Mouse (Mus musculus) large intestine, adult 2 months (tissue): ENCODE data around the gene Zfp131. TPM values are rescaled to one million over a fixed set of nuclear protein-coding genes. Genes with fewer than 3 reads are reported as not detected.
"Not testable (repeated sequence)": the region's sequence is repeated elsewhere in the genome, so short reads cannot be mapped to it uniquely, and the experiment has no call there.

Experiments
- DNase-seq: peaks from one replicate; pipeline ENCODE4 v3.0.0-alpha.2; 2012; ENCODE audit warnings: low read depth, low spot score
- WGBS: fragments of 180-500 bp; shearing (Covaris S2); methylation state at CpG from one replicate; pipeline ENCODE4 v1.1.7; 2018; 5-methylcytosine and 5-hydroxymethylcytosine counted together
- polyA plus RNA-seq: library from polyadenylated mRNA; depleted of rRNA; stranded (reverse); fragments of >200 nt; gene quantifications from 2 replicates; pipeline ENCODE4 v1.2.3, GENCODE M21; 2012; rRNA removed

The Zfp131 gene
- 2.7 and 5.8 TPM in 2 replicates for polyA plus RNA-seq

DNA sequence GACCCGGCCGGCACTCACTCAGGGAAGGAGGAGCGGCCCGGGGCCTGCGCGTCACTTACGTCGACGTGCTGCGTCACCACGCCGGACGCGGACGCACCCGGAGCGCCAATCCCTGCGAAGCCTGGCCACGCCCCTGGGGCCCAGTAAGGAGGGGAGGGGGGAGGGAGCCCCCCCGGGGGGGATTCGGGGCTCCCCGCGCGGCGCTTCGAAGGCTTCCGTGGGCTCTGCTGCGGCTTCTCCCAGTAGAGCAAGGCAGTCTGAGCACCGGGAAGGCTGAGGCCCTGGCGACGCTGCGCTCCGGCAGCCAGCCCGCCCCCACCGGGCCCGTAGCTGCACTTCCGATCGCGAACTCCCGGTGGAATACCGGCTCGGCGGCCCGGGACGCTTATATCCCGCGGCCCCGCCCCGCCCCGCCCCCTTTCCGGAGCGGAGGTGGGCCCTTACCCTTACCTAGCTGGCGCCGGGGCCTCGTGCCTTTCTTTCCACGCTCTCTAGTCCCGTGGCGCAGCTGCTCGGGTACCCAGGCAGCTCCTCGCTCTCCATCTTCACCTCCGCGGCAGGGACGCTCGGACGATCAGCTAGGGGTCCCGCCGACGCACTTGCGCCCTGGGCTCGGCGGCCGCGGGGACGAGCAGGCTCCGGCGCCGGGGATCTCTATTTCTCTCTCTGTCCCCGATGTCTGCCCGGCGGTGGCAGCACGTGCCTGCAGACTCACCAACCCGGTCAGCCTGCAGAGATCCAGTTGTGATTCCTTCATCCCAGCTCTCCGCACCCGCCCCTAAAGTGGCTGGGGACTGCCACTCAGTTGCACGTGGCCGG is at the start of gene Zfp131:
Gene Zfp131, minus strand, starts transcription at position 129 of the 819 bp plus-strand sequence.
- under 1% methylated on average over 84 of the region's 86 CpGs for WGBS
- DNase-seq, result peak; percentile 61

DNA sequence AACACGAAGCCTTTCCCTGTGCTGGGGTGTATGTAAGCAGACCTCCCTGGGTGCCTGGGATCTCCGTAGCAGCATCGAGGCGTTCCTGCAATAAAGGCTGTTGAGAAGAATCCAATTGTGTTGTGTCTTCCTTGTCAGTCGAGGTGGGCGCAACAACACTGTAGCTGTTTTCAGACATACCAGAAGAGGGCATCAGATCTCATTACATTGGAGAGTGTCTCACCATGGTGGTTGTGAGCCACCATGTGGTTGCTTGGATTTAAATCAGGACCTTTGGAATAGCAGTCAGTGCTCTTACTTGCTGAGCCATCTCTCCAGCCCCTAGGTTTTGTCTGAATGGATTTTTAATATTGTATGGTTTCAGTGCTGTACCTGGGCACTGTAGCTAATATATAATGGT is 49.3 kb upstream of the Zfp131 start:
- DNase-seq, result not testable (repeated sequence)
- WGBS, result 33% methylated on average over 6 of the region's 6 CpGs

DNA sequence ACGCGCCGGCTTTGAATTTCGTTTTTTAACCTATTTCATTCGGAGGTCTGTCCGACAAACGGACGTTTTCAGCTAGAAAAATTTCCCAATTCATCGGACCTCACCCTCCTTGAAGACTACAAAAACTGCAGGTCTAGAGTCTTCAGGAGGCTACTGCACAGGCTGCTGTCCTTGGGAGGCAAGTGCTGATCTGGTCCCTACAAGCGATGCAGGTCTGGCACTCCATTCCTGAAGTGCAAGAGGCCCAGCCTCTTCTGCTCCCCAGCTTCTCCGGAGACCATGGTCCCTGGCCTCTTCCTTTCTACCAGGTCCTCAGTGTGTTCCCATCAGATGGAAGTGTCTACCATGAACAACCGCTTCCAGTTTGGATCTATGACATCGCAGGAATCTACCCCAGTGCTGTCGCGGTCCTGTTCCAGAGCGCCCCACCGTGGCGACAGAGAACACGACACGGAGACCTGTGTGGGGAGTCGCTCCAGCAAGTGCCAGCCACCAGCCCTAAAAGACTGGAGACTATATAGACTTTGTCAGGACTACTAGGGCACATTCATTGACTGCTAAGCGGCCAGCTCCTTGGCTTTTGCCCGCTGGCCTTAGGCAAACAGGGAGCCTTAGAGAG is 47.1 kb upstream of the Zfp131 start:
- not testable (repeated sequence) for DNase-seq

DNA sequence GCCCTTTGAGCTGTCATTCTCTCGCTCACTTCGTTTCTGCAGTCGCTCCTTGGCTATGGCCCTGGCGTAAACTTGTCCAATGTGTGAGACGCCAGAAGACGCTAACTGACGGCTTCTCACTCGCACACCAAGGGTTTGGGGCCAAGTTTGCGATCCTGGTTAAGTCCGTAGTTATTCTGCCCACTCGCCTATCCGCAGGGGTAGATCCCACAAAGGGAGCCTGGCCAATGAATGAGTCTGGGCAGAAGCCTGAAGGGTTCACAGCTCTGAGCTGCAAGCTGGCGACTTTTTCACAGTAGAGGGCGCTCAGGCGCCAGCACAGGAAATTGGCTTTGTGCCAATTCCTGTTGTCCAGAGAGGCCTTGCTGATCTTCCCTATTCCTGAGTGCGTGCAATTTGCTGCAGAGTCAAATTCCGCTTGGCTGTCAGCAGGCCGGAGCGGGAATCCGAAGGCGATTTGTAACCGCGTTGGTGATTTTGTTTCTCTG is 45.7 kb upstream of the Zfp131 start:
- not testable (repeated sequence) for DNase-seq

More for the DNA sequence above, 47.1 kb upstream of the Zfp131 start:
- WGBS, result 14% methylated on average over 14 of the region's 23 CpGs

DNA sequence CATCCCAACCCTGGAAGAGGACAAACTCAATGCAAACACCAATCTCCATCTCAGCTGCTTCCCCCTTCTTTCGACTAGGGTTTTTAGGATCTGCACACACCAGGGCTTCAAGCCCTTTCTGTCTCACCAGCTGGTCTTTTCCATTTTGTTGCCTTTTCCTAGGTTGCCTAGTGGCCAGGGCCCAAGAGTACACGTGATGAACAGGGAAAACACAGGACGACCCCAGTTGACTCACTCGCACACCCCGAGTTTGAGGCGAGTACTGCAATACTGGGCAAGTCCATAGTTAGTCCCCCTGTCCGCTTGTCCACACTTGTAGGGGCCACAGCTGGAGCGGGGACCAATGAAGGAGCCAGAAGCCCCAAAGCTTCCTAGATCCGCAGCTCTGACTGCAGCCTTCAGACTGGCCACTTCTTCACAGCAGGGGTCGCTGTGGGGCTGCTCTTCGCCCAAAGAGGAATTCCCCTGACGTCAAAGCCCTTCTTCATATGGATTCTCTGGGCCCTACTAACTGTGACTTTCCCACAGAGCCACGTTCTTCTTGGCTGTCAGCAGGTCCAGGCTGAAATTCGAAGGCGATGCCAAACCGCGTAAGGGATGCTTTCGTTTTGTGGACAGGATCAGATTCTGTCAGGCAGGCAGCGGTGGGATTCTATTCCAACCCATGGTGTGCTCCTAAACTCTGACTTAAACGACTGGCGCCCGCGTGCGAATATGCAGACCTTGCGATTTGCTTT is 44.8 kb upstream of the Zfp131 start, which contains the start of gene D13Ertd608e:
Gene D13Ertd608e, plus strand, starts transcription at position 687 of the 737 bp plus-strand sequence.
- not testable (repeated sequence) for DNase-seq
- WGBS, result 11% methylated on average over 19 of the region's 25 CpGs

More for the DNA sequence above, 45.7 kb upstream of the Zfp131 start:
- WGBS, result 8% methylated on average over 23 of the region's 23 CpGs

DNA sequence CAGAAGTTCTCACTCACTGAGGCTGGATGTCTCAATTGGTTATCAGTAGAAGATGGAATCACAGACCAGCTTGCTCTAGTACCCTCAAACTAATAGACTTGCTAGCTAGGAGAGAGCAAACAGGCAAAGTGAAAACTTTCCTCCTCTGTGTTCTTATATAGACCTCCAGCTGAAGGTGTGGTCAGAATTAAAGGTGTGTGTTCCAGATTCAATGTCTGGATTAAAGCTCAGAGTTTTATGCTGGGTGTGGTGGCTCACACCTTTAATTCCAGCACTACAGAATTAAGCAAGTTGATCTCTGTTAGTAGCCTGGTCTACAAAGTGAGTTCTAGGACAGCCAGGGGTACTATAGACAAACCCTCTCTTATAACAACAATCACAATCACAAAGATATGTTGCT is 39.4 kb upstream of the Zfp131 start, which contains the start of gene AF067063:
Gene AF067063, minus strand, starts transcription at position 101 of the 400 bp plus-strand sequence.
- DNase-seq, result not testable (repeated sequence)

DNA sequence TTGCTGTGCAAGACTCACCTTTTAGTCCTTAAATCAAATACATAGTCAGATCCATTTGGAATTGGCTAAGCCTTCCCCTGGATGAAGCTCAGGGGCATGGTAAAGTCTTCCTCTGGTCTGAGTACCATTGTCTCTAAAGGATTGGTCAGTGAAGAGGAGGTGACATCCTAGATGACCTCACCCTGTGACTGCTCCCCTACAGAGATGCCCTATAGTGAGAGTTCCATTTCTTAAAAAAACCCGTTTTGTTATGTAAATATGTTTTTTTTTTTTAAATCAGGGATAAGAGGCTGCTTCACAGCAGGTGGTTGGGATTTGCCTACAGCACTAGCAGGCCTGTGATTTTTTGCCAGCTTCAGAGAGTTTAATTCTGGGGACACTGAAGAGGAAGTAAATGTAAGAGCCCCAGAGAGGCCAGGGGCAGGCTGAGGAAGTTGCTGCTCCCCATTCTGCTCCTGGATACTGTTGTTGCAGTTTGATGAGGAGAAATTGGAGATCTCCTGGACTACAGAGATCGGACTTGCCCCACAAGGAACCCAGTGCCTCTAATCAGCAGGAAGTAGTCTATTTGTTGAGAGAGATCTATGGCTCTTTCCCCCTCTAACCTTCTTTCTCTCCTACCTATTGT is 27.0 kb upstream of the Zfp131 start:
- 35% methylated on average over 2 of the region's 2 CpGs for WGBS
- DNase-seq, result no peak

DNA sequence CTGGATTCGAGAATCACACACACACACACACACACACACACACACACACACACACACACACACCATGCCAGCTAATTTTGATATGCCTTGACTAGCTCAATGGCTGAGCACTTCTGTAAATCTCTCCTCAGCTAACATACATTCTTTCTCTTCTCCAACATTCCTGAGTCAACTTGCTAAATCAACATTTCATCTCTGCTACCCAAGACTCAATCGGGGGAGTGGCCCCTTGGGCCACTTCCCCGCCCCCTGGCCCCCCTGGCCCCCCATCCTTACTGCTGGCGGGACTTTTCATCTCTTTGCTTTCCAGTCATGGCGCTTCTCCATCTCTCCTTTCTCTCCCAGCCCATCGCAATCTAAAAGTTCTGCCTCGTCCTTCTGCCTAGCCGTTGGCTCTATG is 26.1 kb upstream of the Zfp131 start:
- WGBS, result 36% methylated on average over 8 of the region's 8 CpGs
- no peak for DNase-seq

DNA sequence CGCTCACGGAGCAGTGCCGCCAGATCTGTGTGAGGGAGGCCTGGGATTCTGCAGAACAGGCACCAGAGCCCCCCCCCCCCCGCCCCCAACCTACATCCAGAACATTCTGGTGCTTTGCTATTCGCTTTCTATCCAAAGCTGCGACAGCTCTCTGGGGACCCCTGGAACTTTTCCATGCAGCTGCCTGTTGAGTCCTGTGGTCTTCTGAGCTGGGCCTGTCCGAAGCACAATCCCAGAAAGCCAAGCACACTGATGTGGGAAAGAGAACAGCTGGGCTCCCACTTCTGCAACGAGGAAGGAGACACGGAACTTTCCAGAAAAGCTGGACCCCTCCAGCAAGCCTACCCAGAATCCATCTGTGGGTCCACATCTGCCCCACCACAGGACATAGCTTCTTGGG is 19.3 kb upstream of the Zfp131 start:
- no peak for DNase-seq
- WGBS, result 75% methylated on average over 9 of the region's 9 CpGs

DNA sequence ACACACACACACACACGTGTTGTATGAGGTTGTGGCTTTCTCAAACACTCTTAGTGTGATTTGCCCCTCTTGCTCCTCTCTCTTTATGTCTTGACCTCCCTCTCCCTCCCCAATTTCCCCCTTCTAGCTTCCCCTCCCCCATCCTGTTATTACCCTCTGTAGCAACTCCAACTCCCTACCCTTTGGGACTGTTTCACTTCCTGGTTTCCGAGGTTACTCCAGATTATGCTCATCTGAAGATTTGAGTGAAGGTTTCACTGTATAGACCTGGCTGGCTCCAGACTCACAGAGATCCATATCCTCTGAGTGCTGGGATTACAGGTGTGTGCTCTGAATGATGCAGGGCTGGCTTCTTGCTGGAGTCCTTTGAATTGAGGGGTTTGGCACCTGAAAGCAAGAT is 18.2 kb upstream of the Zfp131 start:
- DNase-seq, result no peak
- WGBS, result 52% methylated on average over 2 of the region's 2 CpGs

DNA sequence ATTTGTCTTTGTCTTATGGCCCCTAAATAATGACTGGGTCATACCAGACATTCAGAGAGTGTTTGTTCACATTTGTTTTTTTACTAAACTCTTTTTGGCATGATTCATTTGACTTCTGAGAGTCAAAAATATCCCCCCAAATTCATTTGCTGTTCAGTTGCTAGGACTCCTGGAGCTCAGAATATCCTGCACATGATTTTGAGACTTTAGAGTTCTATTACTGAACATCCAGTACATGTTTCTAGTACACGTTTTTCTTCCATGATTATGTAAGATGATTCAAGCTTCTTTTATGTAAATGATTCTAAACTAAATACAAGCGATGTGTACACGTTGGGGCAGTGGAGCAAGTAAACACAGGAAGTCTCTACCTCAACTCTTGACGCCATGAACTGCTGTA is 7.0 kb upstream of the Zfp131 start:
- WGBS, result 33% methylated on average over 4 of the region's 4 CpGs
- DNase-seq, result no peak

DNA sequence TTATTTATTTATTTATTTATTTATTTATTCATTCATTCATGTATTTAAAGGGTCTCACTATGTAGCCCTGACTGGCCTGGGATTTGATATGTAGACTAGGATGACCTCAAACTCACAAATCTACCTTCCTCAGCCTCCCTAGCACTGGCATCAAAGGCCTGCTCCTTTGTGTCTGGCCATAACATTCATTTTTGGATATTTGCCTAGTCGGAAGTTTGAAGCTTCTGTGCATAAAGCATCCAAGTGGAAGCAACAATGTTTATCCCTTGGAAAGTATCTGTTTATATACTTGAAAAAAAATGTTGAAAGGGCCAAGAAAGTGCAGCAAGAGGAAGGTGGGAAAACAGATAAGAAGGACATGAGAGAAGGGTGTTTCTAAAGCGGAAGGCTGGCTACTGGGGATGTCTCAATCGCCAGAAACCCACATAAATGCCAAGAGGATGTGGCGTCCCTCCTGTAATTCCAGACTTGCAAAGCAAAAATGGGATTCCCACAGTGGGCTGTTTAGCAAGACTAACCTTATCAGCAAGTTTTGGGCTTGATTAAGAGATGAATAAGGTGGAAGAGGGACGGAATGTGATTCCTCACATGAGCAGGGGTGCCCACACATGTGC is 2.2 kb upstream of the Zfp131 start:
- no peak for DNase-seq
- 78% methylated on average over 5 of the region's 5 CpGs for WGBS

DNA sequence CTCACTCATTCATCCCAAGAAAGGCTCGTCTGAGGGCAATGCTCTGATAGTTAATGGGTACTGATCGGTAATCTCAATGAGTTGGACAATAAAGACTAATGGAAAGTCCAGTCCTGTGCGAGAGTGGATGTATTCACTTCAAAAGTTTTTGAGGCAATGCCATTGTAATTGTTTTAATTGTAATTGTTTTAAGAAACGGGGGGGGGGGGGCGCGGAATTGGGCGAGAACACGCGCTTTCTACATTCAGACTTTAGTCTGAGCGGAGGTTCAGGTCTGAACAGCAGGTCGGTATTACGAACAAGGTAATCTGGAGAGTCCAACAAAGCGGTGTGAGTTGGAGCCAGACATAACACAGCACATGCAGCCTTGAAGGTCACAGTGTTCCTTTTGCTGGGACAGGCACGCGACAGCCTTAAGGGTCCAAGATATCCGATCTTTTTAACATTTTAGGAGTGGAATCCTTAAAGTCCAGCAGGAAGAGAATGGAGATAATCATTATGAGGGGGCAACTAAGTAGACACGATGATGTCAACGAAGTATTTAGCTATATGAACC is 969 bp upstream of the Zfp131 start:
- WGBS, result 3% methylated on average over 18 of the region's 18 CpGs
- DNase-seq, result no peak

DNA sequence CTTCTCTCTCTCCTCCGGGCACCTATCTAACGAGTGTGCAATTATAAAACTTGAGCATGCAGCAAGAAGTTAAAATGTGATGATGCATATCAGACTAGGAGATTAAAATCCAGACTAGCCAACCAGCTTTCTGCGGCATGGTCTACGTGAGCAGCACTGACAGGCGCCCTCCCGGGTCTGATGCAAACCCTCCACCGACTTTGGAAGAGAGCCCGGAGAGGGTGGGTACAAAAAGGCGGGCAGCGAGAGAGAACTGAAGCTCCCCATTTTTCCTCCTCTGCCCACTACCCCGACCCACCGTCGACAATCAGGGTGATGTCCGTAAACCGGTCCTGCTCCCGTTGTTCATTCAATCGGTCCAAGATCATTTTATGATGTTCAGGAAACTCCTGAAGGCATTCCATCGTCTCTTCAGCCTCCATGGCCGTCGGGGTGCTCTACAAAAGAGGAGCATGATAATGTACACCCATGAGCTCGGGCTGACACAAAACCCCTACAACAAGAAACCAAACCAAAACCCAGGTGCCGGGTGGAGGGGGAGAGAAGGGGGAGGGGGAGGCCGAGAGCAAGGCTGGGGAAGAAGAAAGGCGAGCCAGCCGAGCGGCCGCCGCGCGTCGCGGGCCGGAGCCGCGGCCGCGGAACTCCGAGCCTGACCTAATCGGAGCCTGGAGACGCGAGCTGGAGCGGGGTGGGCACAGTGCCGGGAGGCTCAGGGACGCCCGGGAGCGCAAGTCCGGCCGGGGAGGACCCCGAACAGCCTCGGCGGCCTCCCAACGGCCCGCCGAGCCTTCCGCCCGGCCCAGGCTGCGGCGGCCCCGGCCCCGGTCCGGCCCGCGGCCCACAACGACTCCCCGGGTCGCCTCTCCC is 605 bp downstream of the Zfp131 start:
- 1% methylated on average over 50 of the region's 66 CpGs for WGBS
- no peak for DNase-seq

DNA sequence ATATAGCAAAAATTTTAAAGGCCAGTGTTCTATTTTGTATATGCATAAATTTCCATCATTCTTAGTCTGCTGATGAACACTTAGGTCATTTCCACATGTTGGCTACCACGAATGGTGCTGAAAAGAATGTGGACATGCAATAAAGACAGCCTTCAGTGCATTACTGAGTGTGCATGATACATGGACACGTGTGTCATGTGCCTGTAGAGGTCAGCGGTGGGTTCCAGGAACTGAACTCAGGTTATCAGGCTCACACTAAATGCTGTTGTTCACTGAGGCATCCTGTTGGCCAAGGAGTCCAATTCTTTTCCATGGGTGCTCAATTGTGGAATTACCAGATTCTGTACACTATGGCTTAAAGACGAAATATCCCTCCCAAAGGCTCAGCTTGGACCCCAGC is 7.1 kb downstream of the Zfp131 start:
- no peak for DNase-seq
- WGBS, result 76% methylated on average over 4 of the region's 4 CpGs

DNA sequence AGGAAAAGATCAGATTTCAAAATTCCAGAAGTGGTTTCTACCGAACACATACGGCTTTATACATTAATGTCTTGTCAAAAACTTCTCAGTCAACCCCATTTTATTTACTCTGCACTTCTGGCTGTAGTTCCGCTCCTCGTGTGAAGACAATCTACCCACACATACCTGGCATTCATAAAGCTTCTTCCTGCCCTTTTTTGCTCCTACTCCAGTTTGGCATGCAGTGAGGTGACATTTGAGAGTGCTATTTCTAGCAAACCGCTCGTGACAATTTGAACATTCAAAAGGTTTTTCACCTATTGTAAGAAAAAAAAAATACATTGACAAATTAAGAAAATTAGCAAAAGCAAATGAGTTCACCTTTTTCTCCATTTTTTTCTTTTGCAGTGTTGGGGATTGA is 22.1 kb downstream of the Zfp131 start:
- 85% methylated on average over 6 of the region's 6 CpGs for WGBS
- no peak for DNase-seq

DNA sequence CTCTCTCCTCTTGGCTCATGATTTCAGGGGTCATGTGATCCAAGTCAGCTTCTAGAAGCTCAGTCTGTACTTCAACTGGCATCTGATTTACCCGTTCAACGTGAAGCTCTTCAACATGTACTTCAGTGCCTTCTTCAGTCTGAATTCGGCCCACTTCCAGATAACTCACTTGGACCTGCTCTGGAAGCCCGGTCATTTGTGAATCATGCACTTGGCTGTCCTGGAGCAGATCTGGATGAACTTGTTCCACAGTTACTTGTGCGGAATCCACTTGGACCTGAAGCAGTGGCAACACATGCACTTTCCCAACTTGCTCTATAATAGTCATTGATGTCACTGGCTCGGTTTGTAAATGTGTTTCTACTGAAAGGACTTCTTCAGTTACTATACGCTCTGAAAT is 24.2 kb downstream of the Zfp131 start:
- DNase-seq, result no peak
- 88% methylated on average over 7 of the region's 7 CpGs for WGBS

DNA sequence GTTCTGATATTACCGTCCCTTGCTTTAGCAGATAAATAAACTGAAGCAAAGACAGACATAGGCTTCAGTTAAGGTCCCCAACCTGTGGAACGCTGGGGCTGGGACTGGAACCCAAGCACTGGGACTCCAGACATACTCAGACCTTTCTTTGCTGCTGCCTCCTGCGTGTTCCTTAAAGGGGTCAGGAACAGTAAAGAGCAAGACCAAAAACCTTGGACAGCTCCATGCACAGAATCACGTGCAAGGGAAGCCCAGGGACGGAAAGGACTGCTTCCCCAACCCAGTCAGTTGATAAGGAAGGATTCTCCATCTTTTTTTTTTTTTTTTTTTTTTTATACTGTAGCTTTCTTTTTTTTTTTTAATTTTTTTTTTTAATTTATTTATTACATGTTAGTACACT is 33.9 kb downstream of the Zfp131 start:
- 53% methylated on average over 5 of the region's 5 CpGs for WGBS
- DNase-seq, result no peak
